In genomic region chr3:97087326-97087725, GRCm38 (mm10) we compare ENCODE assay signal across 8 mouse cellular contexts.
DNase-seq lines count a peak whose midpoint lies in the region; ATAC-seq lines count a peak whose summit lies in the region.

No protein-coding gene starts in this region.

- ATAC-seq in megakaryocyte-erythroid progenitor cell, adult 5-6 weeks (replicated peaks; ENCODE audit: low FRiP score, low TSS enrichment, poor library complexity, severe bottlenecking) = no peak

- DNase-seq in adrenal gland, adult (ENCODE audit: inconsistent age in 2 of 2, low spot score in 1 of 2) = peak; percentile 24 to 65
- DNase-seq in adrenal gland, adult 8-10 months = no peak
- DNase-seq in left cerebral cortex, postnatal 4 days = peak; percentile 29
- no peak for DNase-seq in left cerebral cortex, postnatal 36 days (ENCODE audit: low spot score in 2 of 2)
- peak; percentile 48 for DNase-seq in embryo, embryonic 11 days
- peak; percentile 58 for DNase-seq in naive thymus-derived CD4-positive, alpha-beta T cell, adult 2 months (ENCODE audit: low read depth)
- no peak for DNase-seq in cerebellum, adult 9-10 months

- intact Hi-C loops in left cerebral cortex, postnatal 4 days (cut with DNase I) = no loop called here
- intact Hi-C loops in left cerebral cortex, postnatal 36 days (cut with DNase I) = loop anchor here (10.0 kb wide), 1 partner anchor 97 kb away; no protein-coding TSS in a partner anchor

Comparison
In these comparisons a context has a peak if more than half of its experiments do, and no peak if none do; other contexts are left out.
1. DNase-seq: peak in adrenal gland, adult (2 of 2), left cerebral cortex, postnatal 4 days (single experiment), embryo, embryonic 11 days (single experiment) and naive thymus-derived CD4-positive, alpha-beta T cell, adult 2 months (single experiment); none in adrenal gland, adult 8-10 months (single experiment), left cerebral cortex, postnatal 36 days (0 of 2) and cerebellum, adult 9-10 months (single experiment).